In the genomic region with DNA sequence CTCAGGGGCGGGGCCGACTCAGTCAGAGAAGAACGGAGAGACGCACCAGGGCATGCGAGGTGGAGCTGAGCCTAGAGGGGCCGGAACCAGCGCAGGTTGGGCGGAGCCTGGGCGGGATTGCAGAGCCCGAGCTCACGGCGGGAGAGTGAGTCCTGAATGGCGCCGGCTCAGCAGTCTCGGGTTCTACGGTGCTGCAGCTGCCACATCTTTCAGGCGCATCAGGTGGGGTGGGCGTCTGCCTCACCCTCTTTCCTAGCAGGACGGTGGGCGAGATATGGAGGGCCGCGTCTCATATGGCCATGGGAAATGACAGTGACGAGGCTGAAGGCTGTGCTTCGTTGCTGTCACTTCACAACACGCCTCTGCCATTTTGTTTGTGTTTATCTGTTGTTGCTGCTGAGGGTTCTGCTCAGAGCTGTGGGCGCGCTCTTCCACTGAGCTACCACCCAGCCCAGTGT, we compare ENCODE assay signal across 8 mouse cellular contexts. TPM values are rescaled to one million over a fixed set of nuclear protein-coding genes. Genes with fewer than 3 reads are reported as not detected.
DNase-seq lines count a peak whose midpoint lies in the region; ATAC-seq and TF ChIP-seq lines count a peak whose summit lies in the region.

No protein-coding gene starts in this region.

- H3K27ac ChIP-seq in hindbrain, postnatal 0 days, result peak overlapping the region; percentile 93

- no peak for TF ChIP-seq CTCF in hindbrain, postnatal 0 days (IDR thresholded peaks at IDR 0.05; ENCODE audit: low read depth)

- H3K9ac ChIP-seq in hindbrain, postnatal 0 days (replicated peaks; ENCODE audit: low read length), result peak overlapping the region; percentile 74

- peak; percentile 99 for DNase-seq in ZHBTc4 (ENCODE audit: low read depth, low spot score)
- DNase-seq in cerebellum, postnatal 36 days, result peak; percentile 97 to 98
- DNase-seq in frontal cortex, postnatal 36 days (ENCODE audit: low spot score in 2 of 2), result peak; percentile 97
- DNase-seq in hindbrain, postnatal 0 days (ENCODE audit: low spot score), result peak; percentile 99
- peak; percentile 94 to 99 for DNase-seq in left cerebral cortex, postnatal 10 days (ENCODE audit: extremely low spot score in 1 of 2, low spot score in 2 of 2)
- peak; percentile 96 for DNase-seq in right cerebral cortex, postnatal 25 days
- DNase-seq in urinary bladder, postnatal 4 days (ENCODE audit: low spot score in 2 of 2), result peak; percentile 94 to 96

- under 1% methylated on average over 27 of the region's 27 CpGs for WGBS in hindbrain, postnatal 0 days

- peak; percentile 100 for ATAC-seq in hindbrain, postnatal 0 days
- peak; percentile 98 for ATAC-seq in megakaryocyte-erythroid progenitor cell, adult 5-6 weeks (replicated peaks; ENCODE audit: low FRiP score, low TSS enrichment, poor library complexity, severe bottlenecking)

- peak overlapping the region; percentile 65 for H3K4me3 ChIP-seq in hindbrain, postnatal 0 days (ENCODE audit: low read length)

- H3K4me1 ChIP-seq in hindbrain, postnatal 0 days (ENCODE audit: insufficient read depth, low read length), result no peaks in the 10 kb centered on the region

- intact Hi-C loops in left cerebral cortex, postnatal 10 days (cut with DNase I), result no loop called here

- peaks cover 29% of the 10 kb centered on the region for H3K36me3 ChIP-seq in hindbrain, postnatal 0 days (ENCODE audit: insufficient read depth, low read length)

- H3K27me3 ChIP-seq in hindbrain, postnatal 0 days (ENCODE audit: insufficient read depth, low read length), result no peaks in the 10 kb centered on the region

- H3K4me2 ChIP-seq in hindbrain, postnatal 0 days (ENCODE audit: low read depth, low read length), result peak overlapping the region; percentile 80

- no peaks in the 10 kb centered on the region for H3K9me3 ChIP-seq in hindbrain, postnatal 0 days (ENCODE audit: low read length)

RNA-seq across cellular contexts. Expression of gene Mrnip, which starts 0.5 kb away (rescaled TPM):
- total RNA-seq in hindbrain, postnatal 0 days (2014; rRNA removed), result 40.8 and 44.2 TPM in 2 replicates
- 33.5 and 34.0 TPM in 2 replicates for polyA plus RNA-seq in hindbrain, postnatal 0 days (2015; fragmentation: Nextera tagmentation; extraction: Ambion mirVana)
- total RNA-seq in left cerebral cortex, postnatal 10 days (2021), result 10 to 100 TPM; 18.5 to 20.6 TPM
- total RNA-seq in megakaryocyte-erythroid progenitor cell, adult 5-6 weeks (2014; fragmentation: Nextera tagmentation), result 10.5 and 15.8 TPM in 2 replicates
- 9.9 and 17.8 TPM in 2 replicates for total RNA-seq in megakaryocyte-erythroid progenitor cell, adult 5-6 weeks (2017)

RNA-seq across cellular contexts. Expression of gene Sqstm1, which starts 35.9 kb away (rescaled TPM):
- 289 and 299 TPM in 2 replicates for total RNA-seq in hindbrain, postnatal 0 days (2014; rRNA removed)
- 412 and 450 TPM in 2 replicates for polyA plus RNA-seq in hindbrain, postnatal 0 days (2015; fragmentation: Nextera tagmentation; extraction: Ambion mirVana)
- total RNA-seq in left cerebral cortex, postnatal 10 days (2021), result 100 to 1,000 TPM; 356 to 381 TPM
- total RNA-seq in megakaryocyte-erythroid progenitor cell, adult 5-6 weeks (2014; fragmentation: Nextera tagmentation), result 69.3 and 129 TPM in 2 replicates
- total RNA-seq in megakaryocyte-erythroid progenitor cell, adult 5-6 weeks (2017), result 339 and 435 TPM in 2 replicates

RNA-seq across cellular contexts. Expression of gene Mgat4b, which starts 35.9 kb away (rescaled TPM):
- total RNA-seq in hindbrain, postnatal 0 days (2014; rRNA removed), result 108 and 134 TPM in 2 replicates
- polyA plus RNA-seq in hindbrain, postnatal 0 days (2015; fragmentation: Nextera tagmentation; extraction: Ambion mirVana), result 67.8 and 74.6 TPM in 2 replicates
- 100 to 1,000 TPM; 144 to 146 TPM for total RNA-seq in left cerebral cortex, postnatal 10 days (2021)
- total RNA-seq in megakaryocyte-erythroid progenitor cell, adult 5-6 weeks (2014; fragmentation: Nextera tagmentation), result 27.8 and 40.6 TPM in 2 replicates
- 11.1 and 14.5 TPM in 2 replicates for total RNA-seq in megakaryocyte-erythroid progenitor cell, adult 5-6 weeks (2017)

RNA-seq across cellular contexts. Expression of gene Tbc1d9b, which starts 43.6 kb away (rescaled TPM):
- 62.4 and 62.6 TPM in 2 replicates for total RNA-seq in hindbrain, postnatal 0 days (2014; rRNA removed)
- 32.1 and 33.5 TPM in 2 replicates for polyA plus RNA-seq in hindbrain, postnatal 0 days (2015; fragmentation: Nextera tagmentation; extraction: Ambion mirVana)
- total RNA-seq in left cerebral cortex, postnatal 10 days (2021), result 10 to 100 TPM; 71.9 to 77.0 TPM
- total RNA-seq in megakaryocyte-erythroid progenitor cell, adult 5-6 weeks (2014; fragmentation: Nextera tagmentation), result 40.5 and 62.7 TPM in 2 replicates
- 39.8 and 56.7 TPM in 2 replicates for total RNA-seq in megakaryocyte-erythroid progenitor cell, adult 5-6 weeks (2017)

Comparison
In these comparisons a context has a peak if more than half of its experiments do, and no peak if none do; other contexts are left out.
1. Peak in every context shown above with its lines: DNase-seq, ATAC-seq, H3K4me3 ChIP-seq and H3K27ac ChIP-seq.